Mouse (Mus musculus): Measurements from ENCODE around the gene Megf8. TPM values are rescaled to one million over a fixed set of nuclear protein-coding genes. Genes with fewer than 3 reads are reported as not detected.

Megf8 gene
- total RNA-seq, 2 experiments from 2014 or later, result 2.5 to 3.5 TPM

GRCm38 (mm10) chr7:25333596-25334307 lies 16.8 kb downstream of the Megf8 start:
- ATAC-seq (replicated peaks; ENCODE audit: poor library complexity), result peak; percentile 96

- ATAC-seq (replicated peaks; ENCODE audit: poor library complexity), result no peak
These were observed 17.5 kb downstream of the Megf8 start for GRCm38 (mm10) chr7:25334472-25334871.

GRCm38 (mm10) chr7:25339329-25339728 lies 22.4 kb downstream of the Megf8 start:
- ATAC-seq (replicated peaks; ENCODE audit: poor library complexity), result no peak

- ATAC-seq (replicated peaks; ENCODE audit: poor library complexity), result no peak
These were observed 24.2 kb downstream of the Megf8 start for GRCm38 (mm10) chr7:25341000-25341784.

GRCm38 (mm10) chr7:25348861-25349260 lies 31.9 kb downstream of the Megf8 start:
- no peak for ATAC-seq (replicated peaks; ENCODE audit: poor library complexity)

- no peak for ATAC-seq (replicated peaks; ENCODE audit: poor library complexity)
These were observed 41.8 kb downstream of the Megf8 start for GRCm38 (mm10) chr7:25358721-25359206.

GRCm38 (mm10) chr7:25363151-25363550 lies 46.2 kb downstream of the Megf8 start:
- peak; percentile 23 for ATAC-seq (replicated peaks; ENCODE audit: poor library complexity)

- ATAC-seq (replicated peaks; ENCODE audit: poor library complexity), result no peak
These were observed 46.7 kb downstream of the Megf8 start for GRCm38 (mm10) chr7:25363632-25364031.

- no peak for ATAC-seq (replicated peaks; ENCODE audit: poor library complexity)
These were observed 49.1 kb downstream of the Megf8 start for GRCm38 (mm10) chr7:25365937-25366625.

- ATAC-seq (replicated peaks; ENCODE audit: poor library complexity), result peak; percentile 44
These were observed 50.8 kb downstream of the Megf8 start for GRCm38 (mm10) chr7:25367632-25368293.

- ATAC-seq (replicated peaks; ENCODE audit: poor library complexity), result no peak
These were observed 51.4 kb downstream of the Megf8 start for GRCm38 (mm10) chr7:25368333-25368732.

GRCm38 (mm10) chr7:25369058-25369749 lies 52.2 kb downstream of the Megf8 start, which contains the start of gene Cnfn:
Gene Cnfn (minus strand): TSS chr7:25369724.
- no peak for ATAC-seq (replicated peaks; ENCODE audit: poor library complexity)

- ATAC-seq (replicated peaks; ENCODE audit: poor library complexity), result peak; percentile 67
These were observed 55.5 kb downstream of the Megf8 start for GRCm38 (mm10) chr7:25372441-25372840.

- ATAC-seq (replicated peaks; ENCODE audit: poor library complexity), result peak; percentile 47
These were observed 59.6 kb downstream of the Megf8 start for GRCm38 (mm10) chr7:25376556-25376955.

GRCm38 (mm10) chr7:25377100-25377700 lies 60.2 kb downstream of the Megf8 start:
- peak; percentile 29 for ATAC-seq (replicated peaks; ENCODE audit: poor library complexity)

GRCm38 (mm10) chr7:25378181-25379100 lies 61.5 kb downstream of the Megf8 start:
- ATAC-seq (replicated peaks; ENCODE audit: poor library complexity), result no peak

- ATAC-seq (replicated peaks; ENCODE audit: poor library complexity), result peak; percentile 62
These were observed 62.8 kb downstream of the Megf8 start for GRCm38 (mm10) chr7:25379551-25380351.
